Mouse (Mus musculus): Measurements from ENCODE around the gene Olfr1381. TPM values are rescaled to one million over a fixed set of nuclear protein-coding genes. Genes with fewer than 3 reads are reported as not detected.
"Not testable (repeated sequence)": the region's sequence is repeated elsewhere in the genome, so short reads cannot be mapped to it uniquely, and the experiment has no call there.

The Olfr1381 gene
- total and polyA plus RNA-seq, 2 experiments = not detected

- not testable (repeated sequence) for H3K27ac ChIP-seq (replicated peaks; ENCODE audit: insufficient read depth, low read depth, low read length); H3K4me3 ChIP-seq (ENCODE audit: insufficient read depth, low read depth, low read length); H3K79me2 ChIP-seq (ENCODE audit: control insufficient read depth, insufficient read depth, low read length); H3K27me3 ChIP-seq (ENCODE audit: control insufficient read depth, insufficient read depth, low read length); H3K9ac ChIP-seq (ENCODE audit: low read depth, low read length); H3K4me1 ChIP-seq (ENCODE audit: control insufficient read depth, insufficient read depth, low read length); H3K36me3 ChIP-seq (ENCODE audit: control insufficient read depth, insufficient read depth, low read length); DNase-seq (ENCODE audit: extremely low read depth, low read depth, low spot score)
- WGBS = 68% methylated on average over 8 of the region's 8 CpGs
These were observed 37.2 kb downstream of the Olfr1381 start for GRCm38 (mm10) chr11:49580452-49580851.

- no peak overlapping the region for H3K27ac ChIP-seq (replicated peaks; ENCODE audit: insufficient read depth, low read depth, low read length)
- 89% methylated on average over 19 of the region's 19 CpGs for WGBS
- H3K27me3 ChIP-seq (ENCODE audit: control insufficient read depth, insufficient read depth, low read length) = no peaks in the 10 kb centered on the region
- no peaks in the 10 kb centered on the region for H3K36me3 ChIP-seq (ENCODE audit: control insufficient read depth, insufficient read depth, low read length)
- H3K9ac ChIP-seq (ENCODE audit: low read depth, low read length) = no peak overlapping the region
- H3K4me1 ChIP-seq (ENCODE audit: control insufficient read depth, insufficient read depth, low read length) = no peaks in the 10 kb centered on the region
- H3K79me2 ChIP-seq (ENCODE audit: control insufficient read depth, insufficient read depth, low read length) = no peaks in the 10 kb centered on the region
- no peak for TF ChIP-seq POLR2A (IDR thresholded peaks at IDR 0.05; ENCODE audit: extremely low read depth, insufficient read depth, low read length)
- DNase-seq (ENCODE audit: extremely low read depth, low read depth, low spot score) = no peak
- no peak overlapping the region for H3K4me3 ChIP-seq (ENCODE audit: insufficient read depth, low read depth, low read length)
These were observed 47.0 kb downstream of the Olfr1381 start for GRCm38 (mm10) chr11:49590213-49590612.

GRCm38 (mm10) chr11:49597149-49597548, 53.9 kb downstream of the Olfr1381 start:
- not testable (repeated sequence) for DNase-seq (ENCODE audit: extremely low read depth, low read depth, low spot score); H3K27me3 ChIP-seq (ENCODE audit: control insufficient read depth, insufficient read depth, low read length); H3K4me1 ChIP-seq (ENCODE audit: control insufficient read depth, insufficient read depth, low read length); H3K4me3 ChIP-seq (ENCODE audit: insufficient read depth, low read depth, low read length); H3K27ac ChIP-seq (replicated peaks; ENCODE audit: insufficient read depth, low read depth, low read length); H3K9ac ChIP-seq (ENCODE audit: low read depth, low read length); H3K36me3 ChIP-seq (ENCODE audit: control insufficient read depth, insufficient read depth, low read length); H3K79me2 ChIP-seq (ENCODE audit: control insufficient read depth, insufficient read depth, low read length)
- WGBS = 68% methylated on average over 2 of the region's 2 CpGs

Other genes starting within 250 kb of the Olfr1381 start
- not detected in 2 replicates for gene Olfr10, start 238.7 kb upstream of the Olfr1381 start, total RNA-seq (2014; rRNA removed)
- gene Olfr10, start 238.7 kb upstream of the Olfr1381 start, polyA plus RNA-seq (2012; rRNA removed) = not detected in 2 replicates
- gene Olfr1391, start 220.7 kb upstream of the Olfr1381 start, total RNA-seq (2014; rRNA removed) = not detected in 2 replicates
- gene Olfr1391, start 220.7 kb upstream of the Olfr1381 start, polyA plus RNA-seq (2012; rRNA removed) = not detected in 2 replicates
- gene Olfr1390, start 208.3 kb upstream of the Olfr1381 start, total RNA-seq (2014; rRNA removed) = not detected in 2 replicates
- gene Olfr1390, start 208.3 kb upstream of the Olfr1381 start, polyA plus RNA-seq (2012; rRNA removed) = not detected in 2 replicates
- not detected in 2 replicates for gene Olfr1389, start 120.4 kb upstream of the Olfr1381 start, total RNA-seq (2014; rRNA removed)
- gene Olfr1389, start 120.4 kb upstream of the Olfr1381 start, polyA plus RNA-seq (2012; rRNA removed) = not detected in 2 replicates
- gene Olfr1388, start 106.8 kb upstream of the Olfr1381 start, total RNA-seq (2014; rRNA removed) = 0.07 TPM in 1 of 2 replicates, not detected in the other
- not detected in 2 replicates for gene Olfr1388, start 106.8 kb upstream of the Olfr1381 start, polyA plus RNA-seq (2012; rRNA removed)
- gene Olfr1387, start 88.1 kb upstream of the Olfr1381 start, total RNA-seq (2014; rRNA removed) = not detected in 2 replicates
- not detected in 2 replicates for gene Olfr1387, start 88.1 kb upstream of the Olfr1381 start, polyA plus RNA-seq (2012; rRNA removed)
- not detected in 2 replicates for gene Olfr1386, start 78.4 kb upstream of the Olfr1381 start, total RNA-seq (2014; rRNA removed)
- not detected in 2 replicates for gene Olfr1386, start 78.4 kb upstream of the Olfr1381 start, polyA plus RNA-seq (2012; rRNA removed)
- 0.07 TPM in 1 of 2 replicates, not detected in the other for gene Olfr1385, start 54.4 kb upstream of the Olfr1381 start, total RNA-seq (2014; rRNA removed)
- gene Olfr1385, start 54.4 kb upstream of the Olfr1381 start, polyA plus RNA-seq (2012; rRNA removed) = not detected in 2 replicates
- gene Olfr1384, start 36.7 kb upstream of the Olfr1381 start, total RNA-seq (2014; rRNA removed) = not detected in 2 replicates
- not detected in 2 replicates for gene Olfr1384, start 36.7 kb upstream of the Olfr1381 start, polyA plus RNA-seq (2012; rRNA removed)
- not detected in 2 replicates for gene Olfr1383, start 23.8 kb upstream of the Olfr1381 start, total RNA-seq (2014; rRNA removed)
- gene Olfr1383, start 23.8 kb upstream of the Olfr1381 start, polyA plus RNA-seq (2012; rRNA removed) = not detected in 2 replicates
- gene Olfr1382, start 15.2 kb upstream of the Olfr1381 start, total RNA-seq (2014; rRNA removed) = not detected in 2 replicates
- gene Olfr1382, start 15.2 kb upstream of the Olfr1381 start, polyA plus RNA-seq (2012; rRNA removed) = not detected in 2 replicates
- not detected in 2 replicates for gene Olfr1380, start 13.4 kb downstream of the Olfr1381 start, total RNA-seq (2014; rRNA removed)
- gene Olfr1380, start 13.4 kb downstream of the Olfr1381 start, polyA plus RNA-seq (2012; rRNA removed) = not detected in 2 replicates
- gene Flt4, start 65.8 kb downstream of the Olfr1381 start, total RNA-seq (2014; rRNA removed) = 7.8 and 13.6 TPM in 2 replicates
- gene Flt4, start 65.8 kb downstream of the Olfr1381 start, polyA plus RNA-seq (2012; rRNA removed) = 7.5 and 9.8 TPM in 2 replicates
- gene Scgb3a1, start 120.2 kb downstream of the Olfr1381 start, total RNA-seq (2014; rRNA removed) = not detected in 2 replicates
- gene Scgb3a1, start 120.2 kb downstream of the Olfr1381 start, polyA plus RNA-seq (2012; rRNA removed) = 0.22 TPM in 1 of 2 replicates, not detected in the other
- 20.7 and 22.8 TPM in 2 replicates for gene Cnot6, start 169.3 kb downstream of the Olfr1381 start, total RNA-seq (2014; rRNA removed)
- 6.0 and 6.4 TPM in 2 replicates for gene Cnot6, start 169.3 kb downstream of the Olfr1381 start, polyA plus RNA-seq (2012; rRNA removed)